Mouse (Mus musculus) small intestine, adult 2 months (tissue): ENCODE results near the gene Ccdc88b.
"Not testable (repeated sequence)": the region's sequence is repeated elsewhere in the genome, so short reads cannot be mapped to it uniquely, and the experiment has no call there.

Source experiments
- CTCF ChIP-seq: fragments of 200-500 bp; IDR thresholded peaks from 2 replicates; pipeline ENCODE4 v1.5.1; 2012; ENCODE audit warnings: low read depth, mild to moderate bottlenecking, control low read depth, inconsistent platforms, low read length, moderate library complexity, mixed read lengths; ENCODE audit not compliant: insufficient replicate concordance, insufficient read length; ENCODE audit errors: extremely low read depth
- POLR2A ChIP-seq: fragments of 200-500 bp; IDR thresholded peaks from 2 replicates; pipeline ENCODE4 v1.6.1; 2012; ENCODE audit warnings: low read depth, mild to moderate bottlenecking, control low read depth, inconsistent platforms, low read length, moderate library complexity

- TF ChIP-seq CTCF, POLR2A: not testable (repeated sequence)
Observed at GRCm38 (mm10) chr19:6895608-6896305, 37.7 kb upstream of the Ccdc88b start.
